Mouse (Mus musculus): ENCODE measurements around the gene Tcap.

Gene Tcap

GRCm38 (mm10) chr11:98412273-98412796 lies 28.7 kb downstream of the Tcap start, which contains the start of gene Erbb2:
Erbb2 (plus strand) TSS chr11:98412470.
- DNase-seq (ENCODE audit: low spot score) = no peak

- DNase-seq (ENCODE audit: low spot score) = no peak
Measured at GRCm38 (mm10) chr11:98412797-98413301, 29.2 kb downstream of the Tcap start.

GRCm38 (mm10) chr11:98413731-98414130 lies 30.1 kb downstream of the Tcap start:
- no peak for DNase-seq (ENCODE audit: low spot score)

- no peak for DNase-seq (ENCODE audit: low spot score)
Measured at GRCm38 (mm10) chr11:98414162-98414561, 30.6 kb downstream of the Tcap start.

- DNase-seq (ENCODE audit: low spot score) = no peak
Measured at GRCm38 (mm10) chr11:98417074-98417473, 33.5 kb downstream of the Tcap start.

GRCm38 (mm10) chr11:98418273-98418672 lies 34.7 kb downstream of the Tcap start:
- DNase-seq (ENCODE audit: low spot score) = no peak

- no peak for DNase-seq (ENCODE audit: low spot score)
Measured at GRCm38 (mm10) chr11:98418939-98419547, 35.4 kb downstream of the Tcap start.

GRCm38 (mm10) chr11:98426592-98426991 lies 43.0 kb downstream of the Tcap start:
- DNase-seq (ENCODE audit: low spot score) = no peak

GRCm38 (mm10) chr11:98428436-98428835 lies 44.8 kb downstream of the Tcap start:
- no peak for DNase-seq (ENCODE audit: low spot score)

- no peak for DNase-seq (ENCODE audit: low spot score)
Measured at GRCm38 (mm10) chr11:98431743-98432502, 48.3 kb downstream of the Tcap start.
